Mouse (Mus musculus) lung, postnatal 0 days (tissue): ENCODE results near the gene Lrrk1. TPM values are rescaled to one million over a fixed set of nuclear protein-coding genes. Genes with fewer than 3 reads are reported as not detected.

Experiments used
- ATAC-seq: fragments of 200-750 bp; cut with Nextera tagmentation; 2 replicates; pipeline ENCODE4 v1.8.0; 2017; ENCODE audit warnings: moderate library complexity
- DNase-seq: peaks from one replicate; pipeline ENCODE4 v3.0.0-alpha.2; 2016; ENCODE audit warnings: low spot score
- H3K27ac ChIP-seq: fragments of 300-500 bp; sonication (generic); 2 replicates; pipeline ENCODE4 v1.5.1; 2014; ENCODE audit warnings: antibody characterized with exemption, mild to moderate bottlenecking, low read length, mixed read lengths
- H3K27me3 ChIP-seq: fragments of 300-500 bp; sonication (generic); replicated peaks from 2 replicates; pipeline ENCODE4 v1.6.1; 2014; ENCODE audit warnings: low read length, mixed read lengths; ENCODE audit not compliant: insufficient read depth
- H3K36me3 ChIP-seq: fragments of 300-500 bp; sonication (generic); 2 replicates; pipeline ENCODE4 v1.6.1; 2014; ENCODE audit warnings: low read length, mixed read lengths; ENCODE audit not compliant: insufficient read depth
- H3K4me1 ChIP-seq: fragments of 300-500 bp; sonication (generic); 2 replicates; pipeline ENCODE4 v1.6.1; 2014; ENCODE audit warnings: antibody characterized with exemption, low read depth, low read length, mixed read lengths; ENCODE audit not compliant: insufficient read depth
- H3K4me2 ChIP-seq: fragments of 300-500 bp; sonication (generic); replicated peaks from 2 replicates; pipeline ENCODE4 v1.6.1; 2014; ENCODE audit warnings: low read depth, mild to moderate bottlenecking, low read length, moderate library complexity, mixed read lengths
- H3K4me3 ChIP-seq: fragments of 300-500 bp; sonication (generic); 2 replicates; pipeline ENCODE4 v1.5.1; 2014; ENCODE audit warnings: low read depth, low read length
- H3K9ac ChIP-seq: fragments of 300-500 bp; sonication (generic); replicated peaks from 2 replicates; pipeline ENCODE4 v1.6.1; 2014; ENCODE audit warnings: low read depth, mild to moderate bottlenecking
- H3K9me3 ChIP-seq: fragments of 300-500 bp; sonication (generic); 2 replicates; pipeline ENCODE4 v1.6.1; 2016; ENCODE audit warnings: low read length, mixed read lengths
- CTCF ChIP-seq: IDR thresholded peaks from 2 replicates; pipeline ENCODE4 v1.5.1; 2016; ENCODE audit warnings: antibody characterized with exemption, mild to moderate bottlenecking
- EP300 ChIP-seq: IDR thresholded peaks from 2 replicates; pipeline ENCODE4 v1.6.1; 2016; ENCODE audit warnings: antibody characterized with exemption, mild to moderate bottlenecking, control low read depth
- WGBS: fragments of 180-500 bp; shearing (Covaris S2); extraction: QIAGEN DNeasy Blood & Tissue Kit; methylation state at CpG from one replicate; pipeline ENCODE4 v1.1.7; 2014; 5-methylcytosine and 5-hydroxymethylcytosine counted together
- polyA plus RNA-seq: library from polyadenylated mRNA; unstranded; fragments of >200 nt; fragmentation: Nextera tagmentation; extraction: Ambion mirVana; gene quantifications from 2 replicates; pipeline ENCODE4 v1.2.1, GENCODE M21; 2015

Lrrk1 gene
- polyA plus RNA-seq, 1 experiment from 2014 or later = 20.5 TPM

DNA sequence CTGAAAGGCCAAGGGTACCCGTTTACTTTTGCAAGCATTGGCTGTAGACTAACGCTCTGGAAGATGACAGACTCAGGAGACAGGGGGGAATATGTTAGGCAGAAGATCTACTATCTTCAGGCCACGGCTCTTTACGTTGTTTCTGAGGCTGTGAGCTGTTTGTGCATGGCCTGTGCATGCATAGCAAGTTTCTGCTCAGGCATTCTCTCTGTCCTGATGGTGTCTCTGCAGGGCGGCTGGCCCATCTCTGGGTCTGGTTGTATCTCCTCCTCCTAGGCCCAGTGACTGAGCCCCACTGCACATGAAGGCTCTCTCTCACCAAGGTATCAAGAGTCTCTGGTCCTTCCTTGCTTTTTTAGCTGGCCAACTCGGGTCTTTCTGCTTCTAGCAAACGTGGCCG is 127.9 kb downstream of the Lrrk1 start:
- Histone ChIP-seq H3K4me1 (no peaks in the 10 kb centered on the region), H3K27me3 (no peaks in the 10 kb centered on the region), H3K4me2 (no peak overlapping the region), H3K4me3 (no peak overlapping the region), H3K9me3 (no peaks in the 10 kb centered on the region), H3K36me3 (peaks cover 21% of the 10 kb centered on the region; the same call in 1 of the 2 replicates), H3K27ac (0 out of 2 replicates have a peak overlapping the region, but pooled peaks have one; percentile 77), H3K9ac (no peak overlapping the region)
- DNase-seq (no peak), ATAC-seq (no peak)
- 88% methylated on average over 8 of the region's 8 CpGs for WGBS
- TF ChIP-seq CTCF (no peak), EP300 (no peak)

DNA sequence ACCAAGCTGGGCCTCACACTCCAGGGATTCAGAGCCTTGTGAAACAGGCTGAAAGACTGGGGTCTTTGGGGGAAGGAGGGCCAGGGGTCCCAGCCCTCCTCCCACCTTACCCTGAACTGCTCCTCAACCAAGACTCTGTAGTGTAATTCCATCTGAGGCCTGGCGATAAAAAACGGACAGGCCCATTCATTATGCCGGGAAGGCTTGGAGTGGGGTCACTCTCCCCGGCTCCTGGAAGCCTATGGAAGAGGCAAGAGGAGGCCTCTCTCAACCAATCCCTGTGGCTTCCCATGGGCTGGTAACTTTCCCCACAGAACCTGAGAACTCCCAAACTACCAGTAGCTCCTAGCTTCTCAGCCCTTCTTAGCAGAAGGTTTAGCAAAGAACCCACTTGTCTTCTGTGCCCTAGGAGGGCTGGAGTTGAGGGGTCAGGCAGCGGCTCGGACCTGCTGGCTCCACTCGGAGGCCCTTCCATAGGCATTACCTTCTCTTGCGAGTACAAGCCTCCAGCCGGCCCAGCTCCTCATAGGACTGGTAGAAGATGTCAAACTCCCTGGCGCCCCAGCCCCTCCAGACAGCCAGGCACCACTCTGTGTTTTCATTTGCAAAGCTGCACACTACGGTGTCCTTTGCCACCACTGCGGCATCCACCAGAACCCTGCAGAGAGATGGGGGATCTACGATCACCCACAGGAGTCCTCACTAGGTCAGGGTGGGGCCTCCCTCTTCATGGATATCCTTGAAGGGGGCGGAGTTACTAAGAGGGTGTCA is 128.5 kb downstream of the Lrrk1 start:
- no peak for TF ChIP-seq CTCF
- no peak for TF ChIP-seq EP300
- Histone ChIP-seq H3K4me1 (no peaks in the 10 kb centered on the region), H3K27me3 (no peaks in the 10 kb centered on the region), H3K4me3 (no peak overlapping the region), H3K36me3 (peaks cover 20% of the 10 kb centered on the region; the same call in 1 of the 2 replicates), H3K27ac (peak overlapping the region; percentile 77), H3K4me2 (no peak overlapping the region), H3K9me3 (no peaks in the 10 kb centered on the region), H3K9ac (no peak overlapping the region)
- ATAC-seq (no peak), DNase-seq (no peak)
- WGBS = 71% methylated on average over 14 of the region's 14 CpGs

DNA sequence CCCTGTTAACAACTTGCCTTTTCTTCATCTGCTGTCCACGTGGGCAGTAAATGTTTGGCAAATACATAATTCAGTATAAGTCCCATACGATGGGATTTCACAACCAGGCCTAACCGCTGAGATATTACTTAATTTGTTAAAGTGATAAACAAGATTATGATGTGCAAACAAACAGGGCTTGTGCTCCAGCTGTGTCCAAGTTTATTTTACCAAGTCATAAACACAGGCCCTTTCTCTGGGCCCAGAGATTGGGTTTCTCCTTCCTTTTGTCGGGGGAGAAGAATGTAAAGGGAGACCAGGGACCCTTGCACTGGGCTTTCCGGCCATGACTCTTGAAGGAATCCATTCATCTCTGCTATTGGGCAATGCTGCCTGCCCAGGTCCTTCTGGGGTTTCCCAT is 129.2 kb downstream of the Lrrk1 start:
- TF ChIP-seq CTCF (no peak), EP300 (peak; percentile 64)
- Histone ChIP-seq H3K27me3 (no peaks in the 10 kb centered on the region), H3K4me1 (no peaks in the 10 kb centered on the region), H3K9me3 (no peaks in the 10 kb centered on the region), H3K4me2 (no peak overlapping the region), H3K36me3 (peaks cover 20% of the 10 kb centered on the region; the same call in 1 of the 2 replicates), H3K9ac (no peak overlapping the region), H3K4me3 (no peak overlapping the region), H3K27ac (peak overlapping the region; percentile 77)
- ATAC-seq = peak; percentile 69
- peak; percentile 86 for DNase-seq
- 49% methylated on average over 5 of the region's 5 CpGs for WGBS

DNA sequence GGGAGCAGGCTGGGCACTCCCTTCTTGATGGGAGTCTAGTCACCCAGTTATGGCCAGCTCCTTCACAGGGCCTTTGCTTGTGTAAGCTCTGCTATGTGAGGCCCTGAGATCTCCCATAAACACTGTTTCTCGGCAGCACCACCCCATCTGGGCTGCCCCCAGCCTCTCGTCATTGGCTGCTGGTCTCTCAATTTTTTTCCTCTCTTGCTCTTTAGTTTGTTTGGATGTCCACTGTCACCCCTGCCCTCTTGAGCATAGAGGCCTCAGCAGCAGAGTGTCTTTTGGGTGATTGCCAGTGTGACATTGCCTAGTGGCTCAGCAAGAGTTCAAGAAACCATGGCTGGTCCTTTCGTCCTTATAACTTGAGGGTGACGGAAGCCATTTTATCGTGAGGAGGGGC is 130.9 kb downstream of the Lrrk1 start:
- no peak for TF ChIP-seq EP300
- no peak for TF ChIP-seq CTCF
- DNase-seq (peak; percentile 74), ATAC-seq (peak; percentile 40)
- Histone ChIP-seq H3K4me2 (no peak overlapping the region), H3K9ac (no peak overlapping the region), H3K4me1 (no peaks in the 10 kb centered on the region), H3K9me3 (no peaks in the 10 kb centered on the region), H3K4me3 (no peak overlapping the region), H3K36me3 (peaks cover 14% of the 10 kb centered on the region; the same call in 1 of the 2 replicates), H3K27ac (peak overlapping the region; percentile 38; the same call in 1 of the 2 replicates), H3K27me3 (no peaks in the 10 kb centered on the region)
- 63% methylated on average over 5 of the region's 5 CpGs for WGBS

DNA sequence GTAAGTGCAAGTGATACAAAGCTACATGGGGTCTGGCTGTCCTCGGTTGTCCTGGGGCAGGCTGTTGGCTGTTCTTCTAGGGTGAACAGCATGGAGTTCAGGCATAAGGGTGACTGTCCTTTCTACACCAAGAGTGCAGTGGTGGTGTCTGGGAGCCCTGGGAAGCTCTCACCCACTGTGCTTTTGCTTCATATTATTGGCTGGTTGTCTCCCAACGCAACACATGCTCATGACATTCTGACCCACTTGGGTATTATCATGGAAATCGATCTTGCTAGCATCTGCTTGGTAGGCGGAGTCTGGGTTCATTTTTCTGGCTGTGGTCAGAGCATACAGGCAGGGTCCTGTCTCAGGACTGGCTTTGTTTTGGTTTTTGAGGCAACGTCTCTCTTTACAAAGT is 131.7 kb downstream of the Lrrk1 start:
- 76% methylated on average over 5 of the region's 5 CpGs for WGBS

DNA sequence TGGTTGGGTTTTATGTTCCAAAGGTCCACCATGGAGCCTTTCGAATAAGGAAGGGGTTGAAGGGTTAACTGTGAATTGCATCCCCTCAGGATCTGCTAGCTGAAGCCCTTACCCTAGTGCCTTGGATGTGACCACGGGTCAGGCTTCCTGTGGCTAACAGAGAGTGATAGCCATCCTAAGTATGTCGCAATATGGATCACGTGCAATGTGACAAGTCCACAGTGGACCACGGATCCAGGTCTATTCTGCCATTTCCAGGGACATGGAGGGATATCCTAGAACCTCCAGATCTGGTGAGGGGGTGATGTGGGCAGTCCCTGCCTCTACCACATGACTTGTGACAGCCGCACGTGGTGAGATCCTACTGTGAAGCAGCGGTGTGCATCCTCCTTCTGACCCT is 133.2 kb downstream of the Lrrk1 start:
- ATAC-seq (no peak), DNase-seq (no peak)
- H3K36me3 ChIP-seq = peaks cover 1% of the 10 kb centered on the region; the same call in 1 of the 2 replicates
- no peaks in the 10 kb centered on the region for H3K27me3 ChIP-seq
- H3K4me2 ChIP-seq = no peak overlapping the region
- H3K27ac ChIP-seq = no peak overlapping the region
- WGBS = 75% methylated on average over 8 of the region's 8 CpGs
- H3K4me1 ChIP-seq = no peaks in the 10 kb centered on the region
- H3K9me3 ChIP-seq = no peaks in the 10 kb centered on the region
- H3K9ac ChIP-seq = no peak overlapping the region
- H3K4me3 ChIP-seq = no peak overlapping the region
- TF ChIP-seq EP300 = no peak
- no peak for TF ChIP-seq CTCF

More for the DNA sequence above, 131.7 kb downstream of the Lrrk1 start:
- Histone ChIP-seq H3K36me3 (peaks cover 7% of the 10 kb centered on the region; the same call in 1 of the 2 replicates), H3K9me3 (no peaks in the 10 kb centered on the region), H3K9ac (no peak overlapping the region), H3K4me1 (no peaks in the 10 kb centered on the region), H3K27ac (peak overlapping the region; percentile 38; the same call in 1 of the 2 replicates), H3K27me3 (no peaks in the 10 kb centered on the region), H3K4me3 (no peak overlapping the region), H3K4me2 (no peak overlapping the region)
- TF ChIP-seq EP300 = no peak
- no peak for TF ChIP-seq CTCF
- DNase-seq (no peak), ATAC-seq (no peak)
